Mouse (Mus musculus) c-Kit-positive CD71-positive TER-119-positive erythroid progenitor cells, embryonic 14.5 days (primary cell): ENCODE results near the gene Fhit.

Experiments
- DNase-seq: peaks from one replicate; pipeline ENCODE4 v3.0.0-alpha.2; 2013; ENCODE audit warnings: low spot score

Gene Fhit

GRCm38 (mm10) chr14:10129088-10129487 lies 1032.7 kb downstream of the Fhit start:
- DNase-seq, result no peak

GRCm38 (mm10) chr14:10126536-10126935 lies 1035.3 kb downstream of the Fhit start:
- DNase-seq, result no peak

- no peak for DNase-seq
These were observed 1039.7 kb downstream of the Fhit start for GRCm38 (mm10) chr14:10122176-10122575.

DNA sequence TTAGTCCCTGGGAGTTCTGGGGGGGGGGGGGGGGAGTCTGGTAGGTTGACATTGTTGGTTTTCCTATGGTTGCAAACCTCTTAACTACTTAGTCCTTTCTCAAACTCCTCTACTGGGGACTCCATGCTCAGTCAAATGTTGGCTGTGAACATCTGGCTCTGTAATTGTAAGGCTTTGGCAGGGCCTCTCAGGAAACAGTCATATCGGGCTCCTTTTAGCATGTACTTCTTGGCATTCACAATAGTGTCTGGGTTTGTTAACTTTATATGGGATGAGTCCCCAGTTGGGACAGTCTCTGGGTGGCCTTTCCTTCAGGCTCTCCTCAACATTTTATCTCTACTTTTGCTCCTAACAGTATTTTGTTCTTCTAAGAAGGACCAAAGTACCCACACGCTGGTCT lies 1065.6 kb downstream of the Fhit start:
- no peak for DNase-seq

GRCm38 (mm10) chr14:10079062-10079461 lies 1082.8 kb downstream of the Fhit start:
- no peak for DNase-seq

DNA sequence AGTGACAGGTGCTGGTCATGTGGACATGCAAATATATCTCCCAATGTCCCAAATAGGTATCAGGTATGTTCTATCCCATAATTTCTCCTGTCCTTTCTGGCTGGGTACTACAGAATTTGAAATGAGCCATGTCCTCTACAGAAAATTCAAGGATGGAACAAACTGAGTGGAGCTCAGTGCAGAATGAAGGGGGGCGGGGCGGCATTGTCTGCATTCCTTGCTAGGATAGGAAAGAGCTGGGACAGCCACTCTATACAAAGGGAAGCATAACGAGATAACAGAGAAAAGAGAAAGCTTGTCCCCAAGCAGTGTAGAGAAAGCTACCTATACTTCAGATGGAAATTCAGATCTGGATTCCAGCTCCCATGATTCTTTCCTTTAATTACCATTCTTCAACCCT lies 1111.9 kb downstream of the Fhit start:
- no peak for DNase-seq

DNA sequence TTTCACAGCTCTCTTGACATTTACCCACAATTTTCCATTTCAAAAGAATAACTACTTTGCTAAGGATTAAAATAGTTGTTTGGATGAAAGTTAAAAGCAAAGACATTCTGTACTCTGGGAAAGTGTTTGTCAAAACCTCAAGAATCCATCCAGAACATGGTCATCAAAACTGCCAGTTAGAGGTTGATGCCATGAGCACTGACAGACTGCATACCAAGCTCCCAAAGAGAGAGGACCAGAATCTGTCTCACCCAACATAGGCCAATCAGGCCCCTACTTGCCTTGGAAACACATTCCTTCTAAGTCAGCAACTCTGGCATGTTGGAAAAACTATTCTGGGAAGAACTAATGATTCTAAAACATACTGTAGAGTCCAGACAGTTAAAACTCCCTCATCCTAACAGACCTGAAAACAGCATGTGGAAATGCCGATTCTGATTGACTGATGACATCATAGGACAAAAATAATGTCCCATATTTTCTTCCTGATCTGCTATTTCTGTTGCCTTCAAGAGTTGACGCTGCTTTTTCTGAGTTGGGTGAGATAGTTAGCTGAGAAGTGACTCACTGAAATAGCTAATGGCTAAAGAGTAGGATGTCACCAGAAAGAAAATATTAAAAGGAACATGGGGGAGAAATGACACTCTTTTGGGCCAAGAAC lies 1114.6 kb downstream of the Fhit start:
- no peak for DNase-seq

GRCm38 (mm10) chr14:10046336-10047122 lies 1115.3 kb downstream of the Fhit start:
- DNase-seq, result no peak

- no peak for DNase-seq
These were observed 1123.8 kb downstream of the Fhit start for GRCm38 (mm10) chr14:10038021-10038420.

- DNase-seq, result no peak
These were observed 1125.1 kb downstream of the Fhit start for GRCm38 (mm10) chr14:10036685-10037215.

- no peak for DNase-seq
These were observed 1126.2 kb downstream of the Fhit start for GRCm38 (mm10) chr14:10035682-10036081.

GRCm38 (mm10) chr14:10035270-10035669 lies 1126.6 kb downstream of the Fhit start:
- DNase-seq, result no peak

DNA sequence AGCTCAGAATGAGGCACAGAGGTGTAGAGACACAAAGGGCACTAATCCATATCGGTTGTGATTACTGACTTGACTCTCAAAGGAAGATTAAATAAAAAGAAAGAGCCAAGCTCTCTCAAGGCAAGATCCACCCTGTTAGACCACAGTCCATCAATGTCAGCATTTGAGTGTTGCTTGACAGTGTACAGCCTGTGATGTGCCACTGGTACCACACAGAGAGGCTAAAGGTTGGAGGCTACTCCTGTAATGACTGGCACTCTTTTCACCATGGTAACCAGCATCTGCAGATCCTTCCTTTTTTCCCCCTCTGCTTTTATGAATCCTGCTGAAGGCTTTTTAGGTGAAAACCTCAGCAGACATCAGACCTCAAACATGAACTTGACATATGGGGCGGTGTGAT lies 1138.5 kb downstream of the Fhit start:
- no peak for DNase-seq

GRCm38 (mm10) chr14:10022304-10022703 lies 1139.5 kb downstream of the Fhit start:
- DNase-seq, result no peak

DNA sequence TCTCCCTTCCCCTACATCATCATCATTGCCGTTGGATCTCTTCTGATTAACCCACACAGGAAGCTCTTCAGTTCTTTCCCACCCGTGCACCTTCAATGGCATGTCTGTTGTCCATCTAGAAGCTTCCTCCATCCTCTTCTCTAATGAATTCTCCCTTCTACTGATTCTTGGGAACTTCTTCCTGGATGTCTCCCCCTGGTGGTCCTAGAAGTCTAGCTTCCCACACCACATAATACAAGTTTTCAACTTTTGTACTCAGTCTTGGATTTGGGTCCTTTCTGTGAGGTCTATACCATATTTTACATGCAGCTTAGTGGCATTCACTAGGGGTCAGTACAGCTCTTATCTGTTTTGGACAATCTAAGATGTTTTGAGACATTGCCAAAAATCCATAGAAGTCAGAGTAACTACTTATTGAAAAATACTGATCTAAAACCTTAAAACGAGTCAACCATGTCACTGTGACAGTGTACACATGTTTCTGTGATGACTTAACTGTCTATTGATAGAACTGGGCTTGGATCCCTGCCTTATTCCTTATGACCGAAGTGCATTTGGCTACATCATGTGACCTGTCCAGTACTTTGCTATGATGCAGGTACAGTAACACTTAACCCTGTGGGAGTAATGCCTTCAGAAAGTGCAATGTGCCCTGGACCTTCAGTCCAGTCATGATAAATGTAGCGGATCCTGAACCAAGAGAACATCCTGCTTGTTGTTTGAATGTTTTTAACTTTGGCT lies 1141.3 kb downstream of the Fhit start:
- DNase-seq, result no peak

DNA sequence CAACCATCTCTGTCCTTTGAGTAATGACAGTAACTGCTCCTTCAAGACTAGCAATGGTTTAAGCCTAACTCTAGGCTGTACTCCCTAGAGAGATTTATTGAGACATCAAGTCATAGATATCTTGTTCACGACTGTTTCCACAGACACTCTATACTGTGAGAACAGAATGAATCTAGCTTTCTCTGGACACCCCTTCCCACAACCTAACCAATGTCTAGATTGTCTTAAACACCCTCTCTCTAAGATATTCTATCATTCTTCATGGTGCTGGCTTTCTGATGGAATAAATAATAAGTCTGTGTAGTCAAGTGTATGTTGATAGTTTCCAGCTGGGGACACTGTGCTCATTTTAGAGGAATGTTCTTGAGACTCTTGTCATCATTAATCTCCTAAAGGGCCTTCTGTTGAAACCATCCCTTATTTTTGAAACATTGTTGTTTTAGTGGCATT lies 1148.0 kb downstream of the Fhit start:
- DNase-seq, result no peak

- DNase-seq, result no peak
These were observed 1148.6 kb downstream of the Fhit start for GRCm38 (mm10) chr14:10013003-10013816.

DNA sequence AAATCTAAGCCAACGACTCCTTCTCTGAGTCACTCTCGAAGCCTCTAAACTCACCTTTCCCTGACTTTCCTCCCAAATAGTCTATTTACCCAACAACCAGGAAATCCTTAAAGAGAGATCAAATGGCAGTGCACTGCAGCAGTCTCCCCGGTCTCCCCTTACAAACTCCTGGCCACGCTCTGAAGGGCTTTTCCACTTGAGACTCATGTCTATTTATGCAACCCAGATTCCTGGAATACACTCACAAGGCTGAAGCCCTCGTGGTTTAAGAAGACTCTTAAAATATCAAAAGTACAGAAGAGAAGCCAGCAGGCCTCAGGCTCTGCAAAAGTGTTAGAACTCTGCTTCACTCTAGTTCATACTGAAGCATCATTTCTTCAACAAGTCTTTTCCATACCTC lies 1155.6 kb downstream of the Fhit start:
- DNase-seq, result no peak

DNA sequence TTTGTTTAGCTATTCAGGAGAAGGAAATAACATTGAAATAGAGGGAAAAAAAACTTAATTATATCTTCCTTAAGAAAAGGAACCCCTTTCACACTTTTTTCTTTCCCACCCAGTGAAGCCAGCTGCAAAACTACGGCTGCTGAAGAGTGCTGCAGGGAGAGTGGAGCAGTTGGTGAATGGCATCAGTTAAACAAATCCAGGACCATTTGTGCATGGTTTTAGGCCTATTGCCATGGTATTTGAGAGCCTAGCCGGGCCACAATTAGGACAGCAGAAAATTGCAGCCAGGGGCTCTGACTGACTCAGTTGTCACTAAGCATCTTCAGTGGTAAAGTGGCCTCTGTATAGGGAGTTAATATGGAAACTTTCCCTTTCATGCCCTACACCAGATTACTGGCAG lies 1158.0 kb downstream of the Fhit start:
- DNase-seq, result no peak

GRCm38 (mm10) chr14:9990677-9991076 lies 1171.2 kb downstream of the Fhit start:
- DNase-seq, result no peak

GRCm38 (mm10) chr14:9976934-9977510 lies 1184.8 kb downstream of the Fhit start:
- DNase-seq, result no peak
